Mouse (Mus musculus): ENCODE data around the gene Rb1. TPM values are rescaled to one million over a fixed set of nuclear protein-coding genes. Genes with fewer than 3 reads are reported as not detected.

The Rb1 gene
- 21.2 and 22.3 TPM in 2 replicates for polyA plus RNA-seq (2015; fragmentation: Nextera tagmentation; extraction: Ambion mirVana)

DNA sequence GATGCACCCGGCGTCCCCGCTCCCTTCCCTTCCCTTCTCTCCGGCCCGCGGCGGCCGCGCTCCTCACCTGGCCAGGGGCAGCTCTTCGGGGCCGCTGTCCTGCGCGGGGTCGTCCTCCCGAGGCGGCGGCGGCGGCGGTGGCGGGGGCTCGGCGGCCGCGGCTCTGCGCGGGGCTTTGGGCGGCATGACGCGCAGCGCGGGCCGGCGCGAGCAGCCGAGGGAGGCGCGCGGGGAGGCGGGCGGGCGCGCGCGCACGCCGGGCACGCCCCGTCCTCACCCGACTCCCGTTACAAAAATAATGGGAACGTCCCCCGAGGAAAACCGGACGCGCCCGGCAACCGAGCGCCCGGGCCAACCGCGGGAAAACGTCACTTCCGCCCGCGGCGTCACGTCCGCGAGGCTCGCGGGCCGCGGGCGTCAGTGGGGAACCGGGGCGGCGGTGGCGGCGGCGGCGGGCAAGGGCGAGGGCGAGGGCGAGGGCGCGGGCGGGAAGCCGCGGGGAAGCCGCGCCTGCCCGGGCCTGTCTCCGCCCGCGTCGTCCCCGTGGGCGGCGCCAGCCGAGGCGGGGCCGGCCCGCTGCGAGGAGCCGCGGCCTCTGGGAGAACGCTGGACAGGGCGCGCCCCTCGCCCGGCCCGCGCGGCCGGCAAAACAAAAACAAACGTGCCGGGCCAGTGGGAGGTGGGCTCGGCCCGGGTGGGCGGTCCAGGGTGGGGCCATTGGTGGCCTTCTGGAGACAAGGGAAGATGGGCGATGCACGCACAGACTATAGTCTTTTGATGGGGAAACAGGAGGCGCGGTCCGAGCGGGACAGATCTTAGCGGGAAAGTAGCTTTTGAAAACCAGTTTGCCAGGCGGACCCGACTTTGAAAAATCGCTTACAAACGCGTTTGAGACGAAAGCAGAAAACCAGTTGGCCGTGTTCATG is at the start of gene Rb1:
Gene Rb1, minus strand, starts transcription at position 367 of the 926 bp plus-strand sequence.
- H3K4me3 ChIP-seq (replicated peaks) = peak within 1 kb of the TSS; percentile 93
- 0 out of 2 replicates have a peak, but pooled peaks cover 3% of the 10 kb centered on the region for H3K36me3 ChIP-seq
- H3K27me3 ChIP-seq = no peaks in the 10 kb centered on the region
- peak within 1 kb of the TSS; percentile 96 for H3K27ac ChIP-seq
- H3K9ac ChIP-seq (replicated peaks) = peak within 1 kb of the TSS; percentile 95
- peak; percentile 90 for ATAC-seq
- no peaks in the 10 kb centered on the region for H3K9me3 ChIP-seq
- under 1% methylated on average over 82 of the region's 135 CpGs for WGBS
- peaks cover 28% of the 10 kb centered on the region for H3K4me1 ChIP-seq (replicated peaks)
- H3K4me2 ChIP-seq (replicated peaks) = peak within 1 kb of the TSS; percentile 84

- no peak overlapping the region for H3K4me3 ChIP-seq (replicated peaks)
- H3K36me3 ChIP-seq = peaks cover 10% of the 10 kb centered on the region; the same call in 1 of the 2 replicates
- 76% methylated on average over 11 of the region's 11 CpGs for WGBS
- H3K9ac ChIP-seq (replicated peaks) = no peak overlapping the region
- H3K27me3 ChIP-seq = no peaks in the 10 kb centered on the region
- H3K4me2 ChIP-seq (replicated peaks) = no peak overlapping the region
- no peak for ATAC-seq
- peaks cover 17% of the 10 kb centered on the region; the same call in 1 of the 2 replicates for H3K4me1 ChIP-seq (replicated peaks)
- no peaks in the 10 kb centered on the region for H3K9me3 ChIP-seq
- H3K27ac ChIP-seq = no peak overlapping the region
Measured at GRCm38 (mm10) chr14:73374315-73374890, 48.8 kb upstream of the Rb1 start.

DNA sequence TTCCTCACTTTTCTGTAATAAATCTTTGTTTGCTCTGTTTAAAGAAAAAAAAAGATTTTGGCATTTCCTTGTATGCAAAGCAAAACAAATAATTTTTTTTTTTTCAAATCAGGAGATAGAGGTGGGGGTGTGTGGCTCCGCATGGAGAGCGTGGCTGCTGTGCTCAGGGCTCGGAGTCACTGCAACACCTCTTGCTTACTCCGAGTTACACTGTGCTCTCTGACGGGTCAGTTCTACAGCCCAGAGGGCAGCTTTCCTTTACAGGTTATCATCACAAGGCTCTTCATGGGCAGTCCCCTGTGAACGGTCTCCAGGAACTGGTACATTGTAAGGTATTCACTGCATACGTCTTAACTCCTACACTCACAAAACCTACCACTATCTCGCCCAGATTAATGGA is 48.0 kb upstream of the Rb1 start:
- Histone ChIP-seq H3K27ac (no peak overlapping the region), H3K4me2 (replicated peaks) (no peak overlapping the region), H3K9me3 (no peaks in the 10 kb centered on the region), H3K36me3 (peaks cover 6% of the 10 kb centered on the region; the same call in 1 of the 2 replicates), H3K9ac (replicated peaks) (no peak overlapping the region), H3K27me3 (no peaks in the 10 kb centered on the region), H3K4me3 (replicated peaks) (no peak overlapping the region), H3K4me1 (replicated peaks) (peaks cover 17% of the 10 kb centered on the region; the same call in 1 of the 2 replicates)
- no peak for ATAC-seq
- WGBS = 86% methylated on average over 8 of the region's 8 CpGs

GRCm38 (mm10) chr14:73372990-73373389 is 47.4 kb upstream of the Rb1 start:
- Histone ChIP-seq H3K9me3 (no peaks in the 10 kb centered on the region), H3K4me2 (replicated peaks) (no peak overlapping the region), H3K4me1 (replicated peaks) (peaks cover 17% of the 10 kb centered on the region; the same call in 1 of the 2 replicates), H3K27ac (no peak overlapping the region), H3K9ac (replicated peaks) (no peak overlapping the region), H3K4me3 (replicated peaks) (no peak overlapping the region), H3K36me3 (peaks cover 9% of the 10 kb centered on the region), H3K27me3 (no peaks in the 10 kb centered on the region)
- WGBS = 80% methylated on average over 4 of the region's 4 CpGs
- ATAC-seq = no peak

GRCm38 (mm10) chr14:73371577-73371976 is 46.0 kb upstream of the Rb1 start:
- 95% methylated on average over 4 of the region's 4 CpGs for WGBS
- Histone ChIP-seq H3K4me3 (replicated peaks) (no peak overlapping the region), H3K9ac (replicated peaks) (no peak overlapping the region), H3K9me3 (no peaks in the 10 kb centered on the region), H3K4me2 (replicated peaks) (no peak overlapping the region), H3K4me1 (replicated peaks) (0 out of 2 replicates have a peak, but pooled peaks cover 17% of the 10 kb centered on the region), H3K27ac (no peak overlapping the region), H3K27me3 (no peaks in the 10 kb centered on the region), H3K36me3 (peaks cover 23% of the 10 kb centered on the region)
- ATAC-seq = no peak

GRCm38 (mm10) chr14:73370695-73371372 is 45.2 kb upstream of the Rb1 start:
- H3K27ac ChIP-seq = no peak overlapping the region
- ATAC-seq = no peak
- H3K36me3 ChIP-seq = peaks cover 30% of the 10 kb centered on the region
- no peaks in the 10 kb centered on the region for H3K27me3 ChIP-seq
- no peaks in the 10 kb centered on the region for H3K9me3 ChIP-seq
- H3K9ac ChIP-seq (replicated peaks) = no peak overlapping the region
- no peak overlapping the region for H3K4me3 ChIP-seq (replicated peaks)
- WGBS = 85% methylated on average over 23 of the region's 23 CpGs
- H3K4me1 ChIP-seq (replicated peaks) = 0 out of 2 replicates have a peak, but pooled peaks cover 17% of the 10 kb centered on the region
- no peak overlapping the region for H3K4me2 ChIP-seq (replicated peaks)

- no peak overlapping the region for H3K9ac ChIP-seq (replicated peaks)
- no peak overlapping the region for H3K4me2 ChIP-seq (replicated peaks)
- WGBS = 85% methylated on average over 11 of the region's 11 CpGs
- no peak overlapping the region for H3K4me3 ChIP-seq (replicated peaks)
- H3K27ac ChIP-seq = no peak overlapping the region
- ATAC-seq = no peak
- H3K27me3 ChIP-seq = no peaks in the 10 kb centered on the region
- no peaks in the 10 kb centered on the region for H3K9me3 ChIP-seq
- peaks cover 37% of the 10 kb centered on the region for H3K36me3 ChIP-seq
- H3K4me1 ChIP-seq (replicated peaks) = 0 out of 2 replicates have a peak, but pooled peaks cover 17% of the 10 kb centered on the region
Measured at GRCm38 (mm10) chr14:73370078-73370670, 44.6 kb upstream of the Rb1 start.

DNA sequence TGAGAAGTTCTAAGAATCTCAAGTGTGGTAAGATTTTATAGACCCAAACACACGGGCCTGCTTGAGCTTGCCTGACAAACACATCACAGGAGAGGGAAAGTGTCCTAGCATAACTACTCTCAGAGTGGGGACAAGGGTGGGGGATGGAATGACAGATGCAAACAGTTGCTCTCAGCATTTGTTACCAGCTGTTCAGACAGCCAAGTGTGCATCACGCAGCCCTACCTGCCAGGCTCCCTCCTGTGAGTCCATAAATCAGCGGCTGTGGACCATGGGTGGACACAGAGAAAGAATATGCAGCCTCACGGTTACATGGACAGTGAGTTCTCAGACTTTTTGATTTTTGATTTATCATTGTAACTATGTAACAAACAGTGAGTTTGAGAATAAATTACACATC is 44.0 kb upstream of the Rb1 start:
- H3K27ac ChIP-seq = no peak overlapping the region
- H3K4me3 ChIP-seq (replicated peaks) = no peak overlapping the region
- no peak overlapping the region for H3K9ac ChIP-seq (replicated peaks)
- H3K27me3 ChIP-seq = no peaks in the 10 kb centered on the region
- 92% methylated on average over 4 of the region's 4 CpGs for WGBS
- H3K4me2 ChIP-seq (replicated peaks) = no peak overlapping the region
- 0 out of 2 replicates have a peak, but pooled peaks cover 13% of the 10 kb centered on the region for H3K4me1 ChIP-seq (replicated peaks)
- H3K9me3 ChIP-seq = no peaks in the 10 kb centered on the region
- peaks cover 42% of the 10 kb centered on the region for H3K36me3 ChIP-seq
- ATAC-seq = no peak

DNA sequence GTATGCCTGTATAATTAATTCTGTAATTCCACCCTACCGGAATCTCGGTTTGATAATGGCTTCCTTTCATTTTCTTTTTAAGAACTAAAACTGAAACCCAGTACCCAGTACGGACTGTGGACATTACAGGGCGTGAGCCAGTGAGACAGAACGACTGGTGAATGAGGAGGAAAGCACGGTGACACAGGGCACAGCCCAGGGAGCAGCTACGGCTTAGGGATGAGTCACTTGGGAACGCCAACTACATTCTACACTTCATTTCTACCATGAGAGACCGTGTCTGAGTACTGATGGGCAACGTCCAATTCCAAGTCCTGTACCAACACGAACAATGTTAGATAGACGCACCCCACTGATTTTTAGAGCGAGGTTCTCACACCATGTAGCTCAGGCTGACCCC is 43.3 kb upstream of the Rb1 start:
- Histone ChIP-seq H3K9me3 (no peaks in the 10 kb centered on the region), H3K27ac (no peak overlapping the region), H3K4me1 (replicated peaks) (0 out of 2 replicates have a peak, but pooled peaks cover 8% of the 10 kb centered on the region), H3K4me2 (replicated peaks) (no peak overlapping the region), H3K9ac (replicated peaks) (no peak overlapping the region), H3K4me3 (replicated peaks) (no peak overlapping the region), H3K27me3 (no peaks in the 10 kb centered on the region), H3K36me3 (peaks cover 49% of the 10 kb centered on the region)
- ATAC-seq = no peak
- 95% methylated on average over 13 of the region's 13 CpGs for WGBS

- no peaks in the 10 kb centered on the region for H3K27me3 ChIP-seq
- 96% methylated on average over 13 of the region's 13 CpGs for WGBS
- H3K4me3 ChIP-seq (replicated peaks) = no peak overlapping the region
- no peak overlapping the region for H3K27ac ChIP-seq
- no peaks in the 10 kb centered on the region for H3K9me3 ChIP-seq
- H3K4me2 ChIP-seq (replicated peaks) = no peak overlapping the region
- H3K4me1 ChIP-seq (replicated peaks) = 0 out of 2 replicates have a peak, but pooled peaks cover 8% of the 10 kb centered on the region
- no peak for ATAC-seq
- H3K36me3 ChIP-seq = peaks cover 57% of the 10 kb centered on the region
- no peak overlapping the region for H3K9ac ChIP-seq (replicated peaks)
Measured at GRCm38 (mm10) chr14:73368221-73368620, 42.6 kb upstream of the Rb1 start.

- 87% methylated on average over 11 of the region's 11 CpGs for WGBS
- H3K4me3 ChIP-seq (replicated peaks) = no peak overlapping the region
- ATAC-seq = no peak
- no peaks in the 10 kb centered on the region for H3K9me3 ChIP-seq
- H3K27ac ChIP-seq = no peak overlapping the region
- H3K36me3 ChIP-seq = peaks cover 73% of the 10 kb centered on the region
- no peak overlapping the region for H3K9ac ChIP-seq (replicated peaks)
- no peaks in the 10 kb centered on the region for H3K4me1 ChIP-seq (replicated peaks)
- no peak overlapping the region for H3K4me2 ChIP-seq (replicated peaks)
- no peaks in the 10 kb centered on the region for H3K27me3 ChIP-seq
Measured at GRCm38 (mm10) chr14:73366278-73366677, 40.7 kb upstream of the Rb1 start.

Data from midbrain, embryonic 13.5 days (tissue).